Mouse (Mus musculus): ENCODE results near the gene Slc35b1. TPM values are rescaled to one million over a fixed set of nuclear protein-coding genes. Genes with fewer than 3 reads are reported as not detected.

Slc35b1 gene
- total and polyA plus RNA-seq, 3 experiments: 47.0 to 125 (median 75.1) TPM

- DNase-seq (ENCODE audit: extremely low read depth): no peak
- H3K9me3 ChIP-seq (replicated peaks; ENCODE audit: low read length): no peaks in the 10 kb centered on the region
- H3K36me3 ChIP-seq (replicated peaks in 1 of 2; ENCODE audit: control insufficient read depth in 1 of 2, insufficient read depth in 1 of 2, low read length in 1 of 2): no peaks in the 10 kb centered on the region
- no peak overlapping the region for H3K9ac ChIP-seq (ENCODE audit: insufficient read depth, low read depth)
- TF ChIP-seq MYC (IDR thresholded peaks at IDR 0.05; ENCODE audit: low read depth, low read length): no peak
- no peak for TF ChIP-seq RCOR1 (conservative IDR thresholded peaks at IDR 0.05; ENCODE audit: low read depth, low read length)
- TF ChIP-seq CTCF (conservative IDR thresholded peaks at IDR 0.05 in 1 of 2, IDR thresholded peaks at IDR 0.05 in 1 of 2; ENCODE audit: low read depth in 2 of 2, low read length in 2 of 2): no peak
- no peak for TF ChIP-seq MXI1 (IDR thresholded peaks at IDR 0.05; ENCODE audit: low read depth, low read length)
- no peak for TF ChIP-seq BHLHE40 (IDR thresholded peaks at IDR 0.05; ENCODE audit: low read depth, low read length)
- no peak for TF ChIP-seq TCF12 (IDR thresholded peaks at IDR 0.05; ENCODE audit: low read depth, low read length)
- TF ChIP-seq SIN3A (IDR thresholded peaks at IDR 0.05; ENCODE audit: low read length): no peak
- TF ChIP-seq MAFK (IDR thresholded peaks at IDR 0.05; ENCODE audit: insufficient replicate concordance, low read length): no peak
- TF ChIP-seq TBP (conservative IDR thresholded peaks at IDR 0.05; ENCODE audit: low read depth, low read length): no peak
- no peak for TF ChIP-seq POLR2AphosphoS2 (IDR thresholded peaks at IDR 0.05; ENCODE audit: low read depth, low read length)
- TF ChIP-seq UBTF (IDR thresholded peaks at IDR 0.05; ENCODE audit: low read depth, low read length): no peak
- peaks cover 44% of the 10 kb centered on the region for H3K27me3 ChIP-seq (replicated peaks)
- H3K4me2 ChIP-seq (ENCODE audit: insufficient read depth, low read depth, poor library complexity, severe bottlenecking): no peak overlapping the region
- in situ Hi-C loops (cut with MboI; ENCODE audit: low pct_ligation_motif_present, low pct_unique_long_range_greater_than_20kb, low sequenced_read_pairs): no loop called here
- dilution Hi-C loops (cut with MboI; ENCODE audit: extremely low pct_ligation_motif_present, extremely low pct_unique_long_range_greater_than_20kb, low sequenced_read_pairs): no loop called here
- peaks cover under 1 to 12% of the 10 kb centered on the region in 2 experiments; a peak in 2 of 4 replicates for H3K4me1 ChIP-seq (ENCODE audit: control insufficient read depth in 1 of 2, insufficient read depth in 2 of 2)
- H3K79me2 ChIP-seq (replicated peaks; ENCODE audit: control insufficient read depth, extremely low read depth, insufficient read depth, poor library complexity, severe bottlenecking): no peaks in the 10 kb centered on the region
- H3K4me3 ChIP-seq (replicated peaks in 1 of 3; ENCODE audit: low read depth in 2 of 3, low read length in 2 of 3, poor library complexity in 1 of 3): no peak overlapping the region
- H3K27ac ChIP-seq (ENCODE audit: insufficient read depth, low read depth): no peak overlapping the region
Measured at GRCm38 (mm10) chr11:95364388-95364787, 20.1 kb upstream of the Slc35b1 start.

- no peak overlapping the region for H3K4me3 ChIP-seq (replicated peaks in 1 of 3; ENCODE audit: low read depth in 2 of 3, low read length in 2 of 3, poor library complexity in 1 of 3)
- TF ChIP-seq TBP (conservative IDR thresholded peaks at IDR 0.05; ENCODE audit: low read depth, low read length) (no peak), CTCF (conservative IDR thresholded peaks at IDR 0.05 in 1 of 2, IDR thresholded peaks at IDR 0.05 in 1 of 2; ENCODE audit: low read depth in 2 of 2, low read length in 2 of 2) (no peak), ETS1 (conservative IDR thresholded peaks at IDR 0.05; ENCODE audit: low read depth, low read length) (no peak), ZNF384 (IDR thresholded peaks at IDR 0.05; ENCODE audit: low read depth, low read length) (no peak), TCF12 (IDR thresholded peaks at IDR 0.05; ENCODE audit: low read depth, low read length) (no peak), KAT2A (IDR thresholded peaks at IDR 0.05; ENCODE audit: insufficient replicate concordance, low read length) (no peak), MAX (IDR thresholded peaks at IDR 0.05; ENCODE audit: low read length) (no peak)
- H3K4me1 ChIP-seq (ENCODE audit: control insufficient read depth in 1 of 2, insufficient read depth in 2 of 2): peaks cover 12 to 22% of the 10 kb centered on the region in 2 experiments
- in situ Hi-C loops (cut with MboI; ENCODE audit: low pct_ligation_motif_present, low pct_unique_long_range_greater_than_20kb, low sequenced_read_pairs) (no loop called here), dilution Hi-C loops (cut with MboI; ENCODE audit: extremely low pct_ligation_motif_present, extremely low pct_unique_long_range_greater_than_20kb, low sequenced_read_pairs) (no loop called here)
- no peak for DNase-seq (ENCODE audit: extremely low read depth)
- H3K79me2 ChIP-seq (replicated peaks; ENCODE audit: control insufficient read depth, extremely low read depth, insufficient read depth, poor library complexity, severe bottlenecking): no peaks in the 10 kb centered on the region
- peaks cover 51% of the 10 kb centered on the region for H3K27me3 ChIP-seq (replicated peaks)
- no peaks in the 10 kb centered on the region for H3K36me3 ChIP-seq (replicated peaks in 1 of 2; ENCODE audit: control insufficient read depth in 1 of 2, insufficient read depth in 1 of 2, low read length in 1 of 2)
- no peaks in the 10 kb centered on the region for H3K9me3 ChIP-seq (replicated peaks; ENCODE audit: low read length)
- H3K9ac ChIP-seq (ENCODE audit: insufficient read depth, low read depth): no peak overlapping the region
- no peak overlapping the region for H3K4me2 ChIP-seq (ENCODE audit: insufficient read depth, low read depth, poor library complexity, severe bottlenecking)
- H3K27ac ChIP-seq (ENCODE audit: insufficient read depth, low read depth): no peak overlapping the region
Measured at GRCm38 (mm10) chr11:95365596-95365995, 18.9 kb upstream of the Slc35b1 start.

All from CH12.LX (cell line).